Mouse (Mus musculus) cortical plate, adult 2 months (tissue): ENCODE data around the gene Prickle2.

Experiments
- CTCF ChIP-seq: fragments of 200-500 bp; IDR thresholded peaks from 2 replicates; pipeline ENCODE4 v1.5.1; 2011; ENCODE audit warnings: mild to moderate bottlenecking, control low read depth, low read length; ENCODE audit not compliant: insufficient read depth; ENCODE audit errors: extremely low read depth
- POLR2A ChIP-seq: fragments of 200-500 bp; IDR thresholded peaks from 2 replicates; pipeline ENCODE4 v1.6.1; 2011; ENCODE audit warnings: mild to moderate bottlenecking, low read length, control low read depth; ENCODE audit not compliant: insufficient read depth; ENCODE audit errors: extremely low read depth

GRCm38 (mm10) chr6:92467343-92467742 is 238.6 kb downstream of the Prickle2 start:
- no peak for TF ChIP-seq CTCF
- TF ChIP-seq POLR2A: no peak
